Mouse (Mus musculus) macrophage (primary cell): Measurements from ENCODE around the gene Pdxp. TPM values are rescaled to one million over a fixed set of nuclear protein-coding genes. Genes with fewer than 3 reads are reported as not detected.

Experiments used
- H3K27ac ChIP-seq: fragments of 350-480 bp; formaldehyde crosslinking; 2 replicates; pipeline ENCODE4 v1.9.0; 2021
- H3K36me3 ChIP-seq: fragments of 350-480 bp; formaldehyde crosslinking; 2 replicates; pipeline ENCODE4 v1.9.0; 2021; ENCODE audit errors: inconsistent target
- H3K4me3 ChIP-seq: fragments of 350-480 bp; formaldehyde crosslinking; 2 replicates; pipeline ENCODE4 v1.9.0; 2021; ENCODE audit errors: inconsistent target
- H3K79me2 ChIP-seq: fragments of 350-480 bp; formaldehyde crosslinking; 2 replicates; pipeline ENCODE4 v1.9.0; 2021; ENCODE audit errors: inconsistent target
- WGBS: methylation state at CpG from one replicate; pipeline ENCODE4 v1.1.7; 2026; ENCODE audit warnings: inconsistent platforms; ENCODE audit not compliant: missing documents; 5-methylcytosine and 5-hydroxymethylcytosine counted together
- polyA plus RNA-seq: library from polyadenylated mRNA; stranded (reverse); fragments of 250-400 nt; gene quantifications from 3 replicates; pipeline ENCODE4 v1.2.4, GENCODE M21; 2018; ENCODE audit warnings: inconsistent platforms

Gene Pdxp
- polyA plus RNA-seq, 1 experiment from 2014 or later, result 0.13 TPM

- peaks cover 81% of the 10 kb centered on the region for H3K36me3 ChIP-seq
- H3K4me3 ChIP-seq, result no peak overlapping the region
- H3K79me2 ChIP-seq, result no peaks in the 10 kb centered on the region; the same call in 1 of the 2 replicates
- H3K27ac ChIP-seq, result no peak overlapping the region
- 98% methylated on average over 8 of the region's 8 CpGs for WGBS
These were observed 4.7 kb upstream of the Pdxp start for GRCm38 (mm10) chr15:78908982-78909381.

GRCm38 (mm10) chr15:78912040-78912439 lies 1.7 kb upstream of the Pdxp start:
- peaks cover 50% of the 10 kb centered on the region for H3K36me3 ChIP-seq
- no peak overlapping the region for H3K27ac ChIP-seq
- no peak overlapping the region for H3K4me3 ChIP-seq
- no peaks in the 10 kb centered on the region for H3K79me2 ChIP-seq
- 50% methylated on average over 9 of the region's 9 CpGs for WGBS

GRCm38 (mm10) chr15:78914091-78914822 lies 538 bp downstream of the Pdxp start:
- Histone ChIP-seq H3K36me3 (peaks cover 28% of the 10 kb centered on the region), H3K27ac (no peak overlapping the region), H3K79me2 (no peaks in the 10 kb centered on the region), H3K4me3 (no peak overlapping the region)
- WGBS, result 3% methylated on average over 65 of the region's 87 CpGs

GRCm38 (mm10) chr15:78914823-78915659 lies 1.3 kb downstream of the Pdxp start:
- Histone ChIP-seq H3K79me2 (no peaks in the 10 kb centered on the region), H3K4me3 (no peak overlapping the region), H3K36me3 (peaks cover 20% of the 10 kb centered on the region), H3K27ac (no peak overlapping the region)
- WGBS, result 42% methylated on average over 8 of the region's 8 CpGs

- H3K4me3 ChIP-seq, result no peak overlapping the region
- H3K79me2 ChIP-seq, result no peaks in the 10 kb centered on the region
- WGBS, result 13% methylated on average over 8 of the region's 8 CpGs
- peaks cover 14% of the 10 kb centered on the region for H3K36me3 ChIP-seq
- H3K27ac ChIP-seq, result no peak overlapping the region
These were observed 1.9 kb downstream of the Pdxp start for GRCm38 (mm10) chr15:78915660-78916017.

GRCm38 (mm10) chr15:78916052-78916826 lies 2.5 kb downstream of the Pdxp start:
- Histone ChIP-seq H3K27ac (no peak overlapping the region), H3K4me3 (no peak overlapping the region), H3K79me2 (no peaks in the 10 kb centered on the region), H3K36me3 (peaks cover 9% of the 10 kb centered on the region)
- 88% methylated on average over 12 of the region's 12 CpGs for WGBS

- H3K27ac ChIP-seq, result no peak overlapping the region
- no peak overlapping the region for H3K4me3 ChIP-seq
- no peaks in the 10 kb centered on the region for H3K79me2 ChIP-seq
- no peaks in the 10 kb centered on the region for H3K36me3 ChIP-seq
- WGBS, result 93% methylated on average over 23 of the region's 23 CpGs
These were observed 4.4 kb downstream of the Pdxp start for GRCm38 (mm10) chr15:78918126-78918525.

- no peaks in the 10 kb centered on the region for H3K79me2 ChIP-seq
- H3K4me3 ChIP-seq, result no peak overlapping the region
- 88% methylated on average over 12 of the region's 12 CpGs for WGBS
- H3K27ac ChIP-seq, result no peak overlapping the region
- H3K36me3 ChIP-seq, result no peaks in the 10 kb centered on the region
These were observed 6.2 kb downstream of the Pdxp start for GRCm38 (mm10) chr15:78919914-78920313.

GRCm38 (mm10) chr15:78922700-78923099 lies 9.0 kb downstream of the Pdxp start:
- no peak overlapping the region for H3K4me3 ChIP-seq
- WGBS, result 72% methylated on average over 7 of the region's 7 CpGs

GRCm38 (mm10) chr15:78923585-78923984 lies 9.9 kb downstream of the Pdxp start:
- WGBS, result 34% methylated on average over 5 of the region's 6 CpGs
- H3K36me3 ChIP-seq, result no peaks in the 10 kb centered on the region
- H3K79me2 ChIP-seq, result peaks cover 19% of the 10 kb centered on the region
- no peak overlapping the region for H3K27ac ChIP-seq
- H3K4me3 ChIP-seq, result no peak overlapping the region

More at GRCm38 (mm10) chr15:78922700-78923099, 9.0 kb downstream of the Pdxp start:
- Histone ChIP-seq H3K36me3 (no peaks in the 10 kb centered on the region), H3K27ac (no peak overlapping the region), H3K79me2 (peaks cover 15% of the 10 kb centered on the region)

- Histone ChIP-seq H3K4me3 (no peak overlapping the region), H3K27ac (no peak overlapping the region), H3K79me2 (peaks cover 20% of the 10 kb centered on the region), H3K36me3 (peaks cover 10% of the 10 kb centered on the region; the same call in 1 of the 2 replicates)
- 87% methylated on average over 8 of the region's 8 CpGs for WGBS
These were observed 11.4 kb downstream of the Pdxp start for GRCm38 (mm10) chr15:78925129-78925528.

- H3K27ac ChIP-seq, result peak within 1 kb of the TSS; percentile 96
- 11% methylated on average over 20 of the region's 20 CpGs for WGBS
- peaks cover 20% of the 10 kb centered on the region for H3K79me2 ChIP-seq
- H3K4me3 ChIP-seq, result peak within 1 kb of the TSS; percentile 88
- peaks cover 13% of the 10 kb centered on the region; the same call in 1 of the 2 replicates for H3K36me3 ChIP-seq
These were observed 12.6 kb downstream of the Pdxp start, which contains the start of gene Lgals1 for GRCm38 (mm10) chr15:78926021-78926919. TSS of gene Lgals1 (plus strand) at chr15:78926725.

- Histone ChIP-seq H3K4me3 (peak overlapping the region; percentile 88), H3K79me2 (peaks cover 20% of the 10 kb centered on the region), H3K27ac (peak overlapping the region; percentile 96), H3K36me3 (peaks cover 13% of the 10 kb centered on the region; the same call in 1 of the 2 replicates)
- 15% methylated on average over 15 of the region's 15 CpGs for WGBS
These were observed 13.5 kb downstream of the Pdxp start for GRCm38 (mm10) chr15:78927021-78927787.
